Mouse (Mus musculus): ENCODE measurements around the gene Dclk1. TPM values are rescaled to one million over a fixed set of nuclear protein-coding genes. Genes with fewer than 3 reads are reported as not detected.

Dclk1 gene
- total and polyA plus RNA-seq, 3 experiments: 0.55 TPM; not detected in 2

DNA sequence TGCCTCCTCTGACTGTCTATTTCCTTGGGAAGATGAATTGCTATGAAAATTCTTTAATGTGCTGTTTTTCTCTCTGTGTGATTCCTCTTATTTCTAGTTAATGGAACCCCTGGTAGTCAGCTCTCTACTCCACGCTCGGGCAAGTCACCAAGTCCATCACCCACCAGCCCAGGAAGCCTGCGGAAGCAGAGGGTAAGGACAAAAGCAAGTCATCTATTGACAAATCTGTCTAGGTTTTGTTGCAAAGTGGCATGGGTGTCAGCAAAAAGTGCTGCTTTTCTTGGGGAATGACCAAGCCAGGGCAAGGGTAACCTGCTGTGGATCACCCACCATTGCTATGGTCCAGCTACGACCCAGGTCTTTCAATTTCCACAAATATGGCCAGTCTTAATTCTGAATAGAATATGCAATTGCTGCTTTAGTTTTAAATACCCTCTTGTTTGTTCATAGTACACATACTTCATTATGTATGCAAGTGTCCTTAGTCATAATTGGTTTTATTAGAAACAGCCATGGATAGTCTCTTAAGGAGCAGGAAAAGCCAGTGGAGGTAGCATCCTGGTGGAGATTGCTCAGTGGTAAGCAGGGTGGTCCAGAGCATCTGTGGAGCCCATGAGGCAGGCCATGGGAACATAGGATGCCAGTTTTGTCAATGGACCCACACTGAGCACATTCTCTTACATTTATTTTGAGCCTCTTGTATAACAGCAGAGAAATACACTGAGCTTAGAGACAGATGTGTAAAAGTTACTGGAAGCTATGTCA lies 220.9 kb downstream of the Dclk1 start:
- Histone ChIP-seq H3K4me3 (ENCODE audit: low read depth, low read length) (no peak overlapping the region), H3K27me3 (ENCODE audit: insufficient read depth, low read length) (no peaks in the 10 kb centered on the region), H3K36me3 (replicated peaks) (no peaks in the 10 kb centered on the region), H3K9me3 (replicated peaks) (peaks cover 21% of the 10 kb centered on the region), H3K4me1 (ENCODE audit: insufficient read depth, low read depth, low read length) (no peaks in the 10 kb centered on the region)
- TF ChIP-seq TAL1 (conservative IDR thresholded peaks at IDR 0.05; ENCODE audit: low read depth, low read length) (no peak), GATA2 (IDR thresholded peaks at IDR 0.05; ENCODE audit: borderline replicate concordance, low read depth, low read length) (no peak), GATA1 (IDR thresholded peaks at IDR 0.05; ENCODE audit: borderline replicate concordance, low read length) (no peak), POLR2AphosphoS5 (IDR thresholded peaks at IDR 0.05; ENCODE audit: insufficient replicate concordance, low read depth, low read length) (no peak), CTCF (IDR thresholded peaks at IDR 0.05; ENCODE audit: low read depth, low read length) (no peak)
- DNase-seq (ENCODE audit: low spot score) (no peak), ATAC-seq (ENCODE audit: extremely low read depth, insufficient number of reproducible peaks, low FRiP score, poor library complexity, severe bottlenecking) (no peak)

DNA sequence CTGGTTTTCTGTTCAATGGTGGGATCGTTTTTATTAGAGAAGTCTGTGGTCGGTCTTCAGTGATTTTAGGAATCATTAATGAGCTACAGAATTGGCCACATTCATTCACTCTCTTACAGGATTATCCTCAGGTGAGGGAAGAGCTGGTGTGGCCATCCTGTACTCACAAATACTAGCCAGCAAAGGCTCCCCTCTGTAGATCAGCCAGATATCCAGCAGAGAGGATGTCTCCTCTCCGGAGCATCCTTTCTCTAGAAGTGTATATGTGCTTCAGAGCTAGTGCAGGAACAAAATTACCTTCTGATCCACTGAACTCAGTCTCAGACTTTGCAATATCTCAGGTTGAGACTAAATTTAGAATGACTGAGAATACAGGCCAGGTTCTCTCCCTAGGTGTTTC lies 222.1 kb downstream of the Dclk1 start:
- H3K9me3 ChIP-seq (replicated peaks): peaks cover 20% of the 10 kb centered on the region
- DNase-seq (ENCODE audit: low spot score) (no peak), ATAC-seq (ENCODE audit: extremely low read depth, insufficient number of reproducible peaks, low FRiP score, poor library complexity, severe bottlenecking) (no peak)
- no peaks in the 10 kb centered on the region for H3K36me3 ChIP-seq (replicated peaks)
- H3K27me3 ChIP-seq (ENCODE audit: insufficient read depth, low read length): no peaks in the 10 kb centered on the region
- TF ChIP-seq GATA1 (IDR thresholded peaks at IDR 0.05; ENCODE audit: borderline replicate concordance, low read length) (no peak), CTCF (IDR thresholded peaks at IDR 0.05; ENCODE audit: low read depth, low read length) (no peak), TAL1 (conservative IDR thresholded peaks at IDR 0.05; ENCODE audit: low read depth, low read length) (no peak), POLR2AphosphoS5 (IDR thresholded peaks at IDR 0.05; ENCODE audit: insufficient replicate concordance, low read depth, low read length) (no peak), GATA2 (IDR thresholded peaks at IDR 0.05; ENCODE audit: borderline replicate concordance, low read depth, low read length) (no peak)
- H3K4me3 ChIP-seq (ENCODE audit: low read depth, low read length): no peak overlapping the region
- H3K4me1 ChIP-seq (ENCODE audit: insufficient read depth, low read depth, low read length): no peaks in the 10 kb centered on the region

DNA sequence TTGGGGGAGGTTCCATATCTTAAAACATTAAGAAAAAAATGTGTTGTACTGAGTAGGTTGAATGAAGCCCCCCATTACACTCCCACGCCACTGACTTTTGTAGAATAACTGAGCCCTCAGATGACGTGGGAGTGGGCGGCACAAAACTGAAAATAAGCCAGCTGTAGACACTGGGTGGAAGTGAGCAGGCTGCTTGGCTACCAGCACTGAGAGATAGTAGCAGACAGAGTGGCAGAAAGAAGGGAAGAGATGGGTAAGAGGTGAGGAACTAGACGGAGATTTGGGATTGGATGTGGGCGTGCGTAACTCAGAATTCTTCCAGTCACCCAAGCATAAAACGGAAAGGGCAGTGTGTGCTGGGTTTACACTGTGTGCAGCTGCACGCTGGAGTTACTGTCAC lies 223.6 kb downstream of the Dclk1 start:
- peaks cover 15% of the 10 kb centered on the region for H3K9me3 ChIP-seq (replicated peaks)
- no peaks in the 10 kb centered on the region for H3K27me3 ChIP-seq (ENCODE audit: insufficient read depth, low read length)
- no peak for DNase-seq (ENCODE audit: low spot score)
- H3K4me3 ChIP-seq (ENCODE audit: low read depth, low read length): no peak overlapping the region
- no peaks in the 10 kb centered on the region for H3K4me1 ChIP-seq (ENCODE audit: insufficient read depth, low read depth, low read length)
- TF ChIP-seq GATA1 (IDR thresholded peaks at IDR 0.05; ENCODE audit: borderline replicate concordance, low read length) (no peak), TAL1 (conservative IDR thresholded peaks at IDR 0.05; ENCODE audit: low read depth, low read length) (no peak), POLR2AphosphoS5 (IDR thresholded peaks at IDR 0.05; ENCODE audit: insufficient replicate concordance, low read depth, low read length) (no peak), GATA2 (IDR thresholded peaks at IDR 0.05; ENCODE audit: borderline replicate concordance, low read depth, low read length) (no peak), CTCF (IDR thresholded peaks at IDR 0.05; ENCODE audit: low read depth, low read length) (no peak)
- ATAC-seq (ENCODE audit: extremely low read depth, insufficient number of reproducible peaks, low FRiP score, poor library complexity, severe bottlenecking): no peak
- no peaks in the 10 kb centered on the region for H3K36me3 ChIP-seq (replicated peaks)

DNA sequence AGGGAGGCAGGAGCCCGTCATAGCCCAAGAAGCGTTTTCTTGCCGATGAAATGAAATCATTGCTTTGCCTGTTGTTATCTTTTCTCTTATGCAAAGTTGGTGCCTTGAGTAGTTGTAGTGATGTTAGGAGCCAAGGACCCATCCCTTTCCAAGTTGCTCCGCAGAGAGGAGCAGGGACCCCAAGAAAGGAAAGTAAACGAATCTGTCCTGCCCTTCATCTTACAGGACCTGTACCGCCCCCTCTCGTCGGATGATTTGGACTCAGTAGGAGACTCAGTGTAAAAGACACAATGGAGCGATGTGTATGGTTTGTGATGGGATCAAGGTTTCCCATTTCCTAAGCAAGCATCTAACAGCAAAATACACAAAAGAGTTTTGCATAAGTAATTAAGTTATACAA lies 224.2 kb downstream of the Dclk1 start:
- Histone ChIP-seq H3K4me3 (ENCODE audit: low read depth, low read length) (no peak overlapping the region), H3K27me3 (ENCODE audit: insufficient read depth, low read length) (no peaks in the 10 kb centered on the region), H3K9me3 (replicated peaks) (peaks cover 15% of the 10 kb centered on the region), H3K4me1 (ENCODE audit: insufficient read depth, low read depth, low read length) (no peaks in the 10 kb centered on the region), H3K36me3 (replicated peaks) (no peaks in the 10 kb centered on the region)
- DNase-seq (ENCODE audit: low spot score) (no peak), ATAC-seq (ENCODE audit: extremely low read depth, insufficient number of reproducible peaks, low FRiP score, poor library complexity, severe bottlenecking) (no peak)
- TF ChIP-seq GATA1 (IDR thresholded peaks at IDR 0.05; ENCODE audit: borderline replicate concordance, low read length) (no peak), GATA2 (IDR thresholded peaks at IDR 0.05; ENCODE audit: borderline replicate concordance, low read depth, low read length) (no peak), CTCF (IDR thresholded peaks at IDR 0.05; ENCODE audit: low read depth, low read length) (no peak), POLR2AphosphoS5 (IDR thresholded peaks at IDR 0.05; ENCODE audit: insufficient replicate concordance, low read depth, low read length) (no peak), TAL1 (conservative IDR thresholded peaks at IDR 0.05; ENCODE audit: low read depth, low read length) (no peak)

DNA sequence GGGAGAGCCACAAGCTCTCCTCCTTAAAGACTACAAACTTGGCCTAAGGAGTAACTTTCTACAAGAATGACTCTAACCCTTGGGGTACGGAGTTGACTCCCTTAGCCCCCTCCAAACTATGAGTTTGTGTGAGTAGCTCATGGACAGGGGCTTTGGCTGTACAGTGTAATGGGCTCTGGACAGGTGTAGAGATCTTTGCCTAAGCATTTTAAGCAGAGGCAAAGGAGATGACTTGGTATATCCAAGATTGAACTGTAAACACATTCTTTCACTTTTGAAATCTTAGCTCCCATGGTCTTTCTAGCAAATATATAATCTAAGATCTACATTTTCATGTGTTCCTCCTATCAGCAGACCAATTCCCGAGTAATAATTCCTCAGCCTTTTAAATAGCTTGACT lies 229.9 kb downstream of the Dclk1 start, which contains the start of gene Gm21954:
TSS of gene Gm21954 (minus strand) at position 101 of the 400 bp plus-strand sequence.
- no peak within 1 kb of the TSS for H3K4me3 ChIP-seq (ENCODE audit: low read depth, low read length)
- H3K27me3 ChIP-seq (ENCODE audit: insufficient read depth, low read length): no peaks in the 10 kb centered on the region
- no peak for TF ChIP-seq GATA1 (IDR thresholded peaks at IDR 0.05; ENCODE audit: borderline replicate concordance, low read length)
- no peak for TF ChIP-seq POLR2AphosphoS5 (IDR thresholded peaks at IDR 0.05; ENCODE audit: insufficient replicate concordance, low read depth, low read length)
- TF ChIP-seq TAL1 (conservative IDR thresholded peaks at IDR 0.05; ENCODE audit: low read depth, low read length): no peak
- TF ChIP-seq GATA2 (IDR thresholded peaks at IDR 0.05; ENCODE audit: borderline replicate concordance, low read depth, low read length): no peak
- no peak for TF ChIP-seq CTCF (IDR thresholded peaks at IDR 0.05; ENCODE audit: low read depth, low read length)
- no peak for ATAC-seq (ENCODE audit: extremely low read depth, insufficient number of reproducible peaks, low FRiP score, poor library complexity, severe bottlenecking)
- DNase-seq (ENCODE audit: low spot score): no peak
- peaks cover 12% of the 10 kb centered on the region; the same call in 1 of the 2 replicates for H3K9me3 ChIP-seq (replicated peaks)
- H3K36me3 ChIP-seq (replicated peaks): no peaks in the 10 kb centered on the region
- H3K4me1 ChIP-seq (ENCODE audit: insufficient read depth, low read depth, low read length): no peaks in the 10 kb centered on the region

DNA sequence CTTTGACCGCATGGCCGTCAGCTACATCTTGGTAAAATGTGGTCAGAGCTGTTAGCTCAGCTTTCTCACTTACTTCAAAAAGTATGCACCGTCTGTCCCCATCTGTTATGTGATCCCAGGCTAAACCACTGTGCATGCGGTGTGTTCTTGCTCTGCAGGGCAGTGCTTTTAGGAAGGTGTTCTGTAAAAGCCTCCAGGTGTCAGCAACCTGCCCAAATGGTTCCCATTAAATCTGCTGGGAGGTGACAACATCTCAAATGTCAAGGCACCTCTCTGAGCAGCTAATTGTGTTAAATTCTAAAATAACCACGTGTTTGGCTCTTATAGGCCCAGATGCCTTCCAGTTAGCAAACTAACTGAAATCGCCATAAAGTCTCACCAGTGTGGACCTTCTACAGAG lies 231.0 kb downstream of the Dclk1 start:
- Histone ChIP-seq H3K27me3 (ENCODE audit: insufficient read depth, low read length) (no peaks in the 10 kb centered on the region), H3K9me3 (replicated peaks) (peaks cover 17% of the 10 kb centered on the region), H3K36me3 (replicated peaks) (no peaks in the 10 kb centered on the region), H3K4me1 (ENCODE audit: insufficient read depth, low read depth, low read length) (no peaks in the 10 kb centered on the region), H3K4me3 (ENCODE audit: low read depth, low read length) (no peak overlapping the region)
- ATAC-seq (ENCODE audit: extremely low read depth, insufficient number of reproducible peaks, low FRiP score, poor library complexity, severe bottlenecking) (no peak), DNase-seq (ENCODE audit: low spot score) (no peak)
- TF ChIP-seq GATA1 (IDR thresholded peaks at IDR 0.05; ENCODE audit: borderline replicate concordance, low read length): no peak
